Mouse (Mus musculus) embryonic facial prominence, embryonic 14.5 days (tissue): ENCODE results near the gene Cnn1. TPM values are rescaled to one million over a fixed set of nuclear protein-coding genes. Genes with fewer than 3 reads are reported as not detected.

Experiments used
- ATAC-seq: fragments of 200-750 bp; cut with Nextera tagmentation; 2 replicates; pipeline ENCODE4 v1.8.0; 2017; ENCODE audit warnings: low read depth, moderate number of reproducible peaks, moderate TSS enrichment
- DNase-seq: peaks from one replicate; pipeline ENCODE4 v3.0.0-alpha.2; 2015; ENCODE audit warnings: low spot score
- H3K27ac ChIP-seq: fragments of 300-500 bp; sonication (generic); replicated peaks from 2 replicates; pipeline ENCODE4 v1.5.1; 2014; ENCODE audit warnings: low read depth, mild to moderate bottlenecking, low read length, moderate library complexity
- H3K27me3 ChIP-seq: fragments of 300-500 bp; sonication (generic); replicated peaks from 2 replicates; pipeline ENCODE4 v1.6.1; 2014; ENCODE audit warnings: low read length; ENCODE audit not compliant: control insufficient read depth, insufficient read depth
- H3K36me3 ChIP-seq: fragments of 300-500 bp; sonication (generic); 2 replicates; pipeline ENCODE4 v1.6.1; 2014; ENCODE audit warnings: low read length, mixed read lengths; ENCODE audit not compliant: control insufficient read depth, insufficient read depth
- H3K4me1 ChIP-seq: fragments of 300-500 bp; sonication (generic); 2 replicates; pipeline ENCODE4 v1.6.1; 2014; ENCODE audit warnings: antibody characterized with exemption, low read length; ENCODE audit not compliant: control insufficient read depth, insufficient read depth
- H3K4me2 ChIP-seq: fragments of 300-500 bp; sonication (generic); 2 replicates; pipeline ENCODE4 v1.6.1; 2014; ENCODE audit warnings: low read depth, mild to moderate bottlenecking, low read length, moderate library complexity, mixed read lengths
- H3K4me3 ChIP-seq: fragments of 300-500 bp; sonication (generic); 2 replicates; pipeline ENCODE4 v1.5.1; 2014; ENCODE audit warnings: low read depth, mild to moderate bottlenecking, low read length
- H3K9ac ChIP-seq: fragments of 300-500 bp; sonication (generic); 2 replicates; pipeline ENCODE4 v1.6.1; 2014; ENCODE audit warnings: low read depth, mild to moderate bottlenecking, low read length, moderate library complexity, mixed read lengths
- H3K9me3 ChIP-seq: fragments of 300-500 bp; sonication (generic); 2 replicates; pipeline ENCODE4 v1.6.1; 2016; ENCODE audit warnings: low read length; ENCODE audit not compliant: control insufficient read depth
- WGBS: fragments of 180-500 bp; shearing (Covaris S2); extraction: QIAGEN DNeasy Blood & Tissue Kit; methylation state at CpG from one replicate; pipeline ENCODE4 v1.1.7; 2014; 5-methylcytosine and 5-hydroxymethylcytosine counted together
- polyA plus RNA-seq: library from polyadenylated mRNA; unstranded; fragments of >200 nt; fragmentation: Nextera tagmentation; extraction: Ambion mirVana; gene quantifications from 2 replicates; pipeline ENCODE4 v1.2.1, GENCODE M21; 2014

Cnn1 gene
- polyA plus RNA-seq, 1 experiment from 2014 or later = 7.1 TPM

GRCm38 (mm10) chr9:22054411-22055076, 44.5 kb upstream of the Cnn1 start:
- Histone ChIP-seq H3K4me2 (peak overlapping the region; percentile 31), H3K4me1 (peaks cover 14% of the 10 kb centered on the region), H3K9me3 (no peaks in the 10 kb centered on the region), H3K27me3 (peaks cover 53% of the 10 kb centered on the region), H3K9ac (no peak overlapping the region), H3K4me3 (0 out of 2 replicates have a peak overlapping the region, but pooled peaks have one; percentile 2), H3K36me3 (peaks cover 26% of the 10 kb centered on the region), H3K27ac (no peak overlapping the region)
- DNase-seq (peak; percentile 87), ATAC-seq (peak; percentile 52)
- WGBS = 3% methylated on average over 30 of the region's 32 CpGs

GRCm38 (mm10) chr9:22055713-22056112, 43.3 kb upstream of the Cnn1 start:
- Histone ChIP-seq H3K4me1 (peaks cover 10% of the 10 kb centered on the region), H3K36me3 (peaks cover 33% of the 10 kb centered on the region), H3K4me2 (no peak overlapping the region), H3K4me3 (no peak overlapping the region), H3K9me3 (no peaks in the 10 kb centered on the region), H3K27me3 (peaks cover 41% of the 10 kb centered on the region), H3K27ac (no peak overlapping the region), H3K9ac (no peak overlapping the region)
- 30% methylated on average over 25 of the region's 29 CpGs for WGBS
- DNase-seq (no peak), ATAC-seq (no peak)

GRCm38 (mm10) chr9:22056303-22056910, 42.6 kb upstream of the Cnn1 start:
- Histone ChIP-seq H3K9me3 (no peaks in the 10 kb centered on the region), H3K27me3 (peaks cover 34% of the 10 kb centered on the region), H3K9ac (no peak overlapping the region), H3K4me1 (peaks cover 4% of the 10 kb centered on the region; the same call in 1 of the 2 replicates), H3K27ac (no peak overlapping the region), H3K4me2 (no peak overlapping the region), H3K4me3 (no peak overlapping the region), H3K36me3 (peaks cover 39% of the 10 kb centered on the region)
- DNase-seq (no peak), ATAC-seq (no peak)
- 73% methylated on average over 9 of the region's 9 CpGs for WGBS

DNA sequence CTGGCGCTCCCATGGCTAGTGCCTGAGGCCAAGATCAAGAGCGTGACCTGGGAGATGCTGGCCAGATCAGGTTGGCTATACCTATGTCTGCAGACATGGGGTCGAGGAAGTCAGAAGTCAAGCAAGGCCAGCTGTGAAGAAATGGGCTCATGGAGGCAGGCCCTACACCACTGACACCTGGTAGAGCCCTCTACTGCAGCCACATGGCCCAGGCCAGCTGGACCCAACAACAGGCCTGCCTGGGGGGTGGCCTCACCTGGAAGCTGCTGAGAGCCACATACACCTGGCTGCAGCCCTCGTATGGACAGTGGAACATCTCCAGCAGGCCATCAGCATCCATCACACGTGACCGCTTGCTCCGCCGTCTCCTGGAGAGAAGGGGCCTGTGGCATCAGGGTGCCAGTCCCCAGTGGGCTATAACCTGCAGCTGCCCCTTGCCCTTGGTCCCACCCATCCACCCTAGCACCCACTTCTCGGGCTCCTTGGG, 41.9 kb upstream of the Cnn1 start:
- H3K4me1 ChIP-seq = peaks cover 4% of the 10 kb centered on the region; the same call in 1 of the 2 replicates
- no peak overlapping the region for H3K4me2 ChIP-seq
- DNase-seq (no peak), ATAC-seq (no peak)
- peaks cover 28% of the 10 kb centered on the region for H3K27me3 ChIP-seq
- 87% methylated on average over 8 of the region's 9 CpGs for WGBS
- no peaks in the 10 kb centered on the region for H3K9me3 ChIP-seq
- H3K9ac ChIP-seq = no peak overlapping the region
- no peak overlapping the region for H3K4me3 ChIP-seq
- H3K27ac ChIP-seq = no peak overlapping the region
- H3K36me3 ChIP-seq = peaks cover 39% of the 10 kb centered on the region

DNA sequence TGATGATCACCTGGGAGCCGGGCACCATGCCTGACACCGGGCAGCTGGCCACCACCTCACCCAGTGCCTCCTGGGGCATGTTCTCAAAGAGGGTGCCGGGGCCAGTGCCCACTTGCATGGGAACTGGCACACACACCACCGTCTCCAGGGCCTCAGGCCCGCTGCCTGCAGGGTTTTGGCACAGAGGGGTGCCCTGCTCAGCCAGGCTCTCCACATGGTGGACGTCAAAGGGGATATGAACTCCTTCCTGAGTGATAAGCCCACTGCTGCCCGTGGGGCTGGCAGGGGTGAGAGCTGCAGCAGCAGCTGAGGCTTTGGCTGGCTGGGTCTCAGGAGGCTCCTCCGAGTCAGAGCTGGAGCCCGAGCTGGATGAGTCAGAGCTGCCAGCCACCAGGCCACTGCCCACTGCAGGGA, 41.0 kb upstream of the Cnn1 start:
- Histone ChIP-seq H3K36me3 (peaks cover 46% of the 10 kb centered on the region), H3K4me2 (no peak overlapping the region), H3K27ac (no peak overlapping the region), H3K4me1 (peaks cover 4% of the 10 kb centered on the region; the same call in 1 of the 2 replicates), H3K9ac (no peak overlapping the region), H3K4me3 (no peak overlapping the region), H3K27me3 (peaks cover 18% of the 10 kb centered on the region), H3K9me3 (no peaks in the 10 kb centered on the region)
- DNase-seq (no peak), ATAC-seq (no peak)
- 93% methylated on average over 8 of the region's 9 CpGs for WGBS

DNA sequence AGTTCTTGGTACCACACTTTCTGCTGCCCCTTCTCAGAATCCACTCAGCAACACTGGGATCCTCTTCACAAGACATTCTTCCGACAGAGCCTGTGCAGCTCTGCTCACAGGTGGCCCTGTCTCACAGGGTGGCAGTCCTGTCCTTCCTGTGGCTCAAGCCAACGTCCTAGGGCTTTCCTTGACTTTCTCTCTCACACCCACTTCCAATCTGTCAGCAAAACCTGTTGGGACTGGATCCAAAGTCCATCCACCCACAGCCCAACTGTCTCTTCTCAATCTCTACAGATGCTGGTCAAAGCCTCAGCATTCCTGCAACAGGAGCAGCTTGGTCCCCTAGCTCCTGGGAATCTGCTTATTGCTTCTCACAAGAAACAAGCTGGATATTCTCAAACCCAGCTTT, 37.7 kb upstream of the Cnn1 start:
- no peak overlapping the region for H3K4me2 ChIP-seq
- no peaks in the 10 kb centered on the region for H3K4me1 ChIP-seq
- DNase-seq (no peak), ATAC-seq (no peak)
- 70% methylated on average over 2 of the region's 2 CpGs for WGBS
- no peak overlapping the region for H3K27ac ChIP-seq
- peaks cover 73% of the 10 kb centered on the region for H3K36me3 ChIP-seq
- H3K4me3 ChIP-seq = no peak overlapping the region
- no peak overlapping the region for H3K9ac ChIP-seq
- no peaks in the 10 kb centered on the region for H3K9me3 ChIP-seq
- H3K27me3 ChIP-seq = no peaks in the 10 kb centered on the region

- H3K4me1 ChIP-seq = no peaks in the 10 kb centered on the region
- no peaks in the 10 kb centered on the region for H3K9me3 ChIP-seq
- H3K9ac ChIP-seq = no peak overlapping the region
- H3K27me3 ChIP-seq = no peaks in the 10 kb centered on the region
- H3K36me3 ChIP-seq = peaks cover 68% of the 10 kb centered on the region
- ATAC-seq = no peak
- no peak overlapping the region for H3K4me2 ChIP-seq
- 93% methylated on average over 2 of the region's 3 CpGs for WGBS
- DNase-seq = no peak
- no peak overlapping the region for H3K4me3 ChIP-seq
- no peak overlapping the region for H3K27ac ChIP-seq
Measured at GRCm38 (mm10) chr9:22064341-22064740, 34.7 kb upstream of the Cnn1 start.

- Histone ChIP-seq H3K4me2 (no peak overlapping the region), H3K4me3 (no peak overlapping the region), H3K36me3 (peaks cover 59% of the 10 kb centered on the region), H3K27ac (no peak overlapping the region), H3K9me3 (no peaks in the 10 kb centered on the region), H3K9ac (no peak overlapping the region), H3K4me1 (no peaks in the 10 kb centered on the region), H3K27me3 (no peaks in the 10 kb centered on the region)
- no peak for ATAC-seq
- DNase-seq = no peak
- WGBS = 94% methylated on average over 11 of the region's 11 CpGs
Measured at GRCm38 (mm10) chr9:22065642-22066041, 33.4 kb upstream of the Cnn1 start.
